Mouse (Mus musculus) urinary bladder, postnatal 25 days (tissue): ENCODE measurements around the gene Znrf2.

Experiments used
- DNase-seq: peaks from one replicate; pipeline ENCODE4 v3.0.0; 2022; ENCODE audit warnings: low spot score

Gene Znrf2

GRCm38 (mm10) chr6:54816388-54817065, at the start of gene Znrf2:
TSS of gene Znrf2 (plus strand) at chr6:54816916.
- DNase-seq = peak; percentile 84

GRCm38 (mm10) chr6:54767746-54768145, 49.0 kb upstream of the Znrf2 start:
- no peak for DNase-seq

- no peak for DNase-seq
Measured at GRCm38 (mm10) chr6:54770766-54771165, 46.0 kb upstream of the Znrf2 start.

- no peak for DNase-seq
Measured at GRCm38 (mm10) chr6:54771171-54771570, 45.5 kb upstream of the Znrf2 start.

DNA sequence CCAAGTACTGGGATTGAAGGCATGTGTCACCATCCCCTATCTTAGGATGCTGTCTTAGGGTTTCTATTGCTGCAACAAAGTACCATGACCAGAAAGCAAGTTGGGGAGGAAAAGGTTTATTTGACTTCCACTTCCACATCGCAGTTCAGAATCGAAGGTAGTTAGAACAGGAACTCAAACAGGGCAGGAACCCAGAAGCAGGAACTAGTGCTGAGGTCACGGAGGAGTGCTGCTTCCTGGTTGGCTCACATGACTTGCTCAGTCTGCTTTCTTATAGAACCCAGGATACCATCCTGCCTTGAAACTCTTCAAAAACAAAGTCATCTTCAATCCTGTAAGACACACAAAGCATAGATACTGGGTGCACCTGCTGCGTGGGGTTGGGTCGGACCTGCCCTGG, 44.6 kb upstream of the Znrf2 start:
- DNase-seq = no peak

GRCm38 (mm10) chr6:54775739-54776138, 41.0 kb upstream of the Znrf2 start:
- DNase-seq = no peak

DNA sequence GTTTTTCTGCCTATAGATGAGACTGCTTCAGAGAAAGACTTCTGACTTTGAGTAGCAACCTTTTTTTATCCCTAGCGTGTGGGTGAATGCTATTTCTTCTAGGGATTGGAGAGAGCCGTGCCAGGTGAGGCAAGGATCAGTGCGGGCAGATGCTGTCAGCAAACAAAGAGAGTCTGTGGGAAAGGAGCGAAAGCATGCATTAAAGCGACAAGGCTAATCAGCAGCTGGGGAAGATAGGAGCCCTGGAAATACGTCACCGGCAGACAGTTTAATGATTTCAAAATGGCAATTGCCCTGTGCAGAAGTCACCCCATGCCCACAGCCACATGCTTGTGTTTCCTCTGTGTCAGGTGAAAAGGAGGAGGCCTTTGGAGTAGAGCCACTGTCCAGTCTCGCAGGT, 39.1 kb upstream of the Znrf2 start:
- DNase-seq = no peak

- DNase-seq = no peak
Measured at GRCm38 (mm10) chr6:54779968-54780367, 36.7 kb upstream of the Znrf2 start.

GRCm38 (mm10) chr6:54780569-54781304, 36.0 kb upstream of the Znrf2 start:
- DNase-seq = no peak

- DNase-seq = no peak
Measured at GRCm38 (mm10) chr6:54781881-54782280, 34.8 kb upstream of the Znrf2 start.

DNA sequence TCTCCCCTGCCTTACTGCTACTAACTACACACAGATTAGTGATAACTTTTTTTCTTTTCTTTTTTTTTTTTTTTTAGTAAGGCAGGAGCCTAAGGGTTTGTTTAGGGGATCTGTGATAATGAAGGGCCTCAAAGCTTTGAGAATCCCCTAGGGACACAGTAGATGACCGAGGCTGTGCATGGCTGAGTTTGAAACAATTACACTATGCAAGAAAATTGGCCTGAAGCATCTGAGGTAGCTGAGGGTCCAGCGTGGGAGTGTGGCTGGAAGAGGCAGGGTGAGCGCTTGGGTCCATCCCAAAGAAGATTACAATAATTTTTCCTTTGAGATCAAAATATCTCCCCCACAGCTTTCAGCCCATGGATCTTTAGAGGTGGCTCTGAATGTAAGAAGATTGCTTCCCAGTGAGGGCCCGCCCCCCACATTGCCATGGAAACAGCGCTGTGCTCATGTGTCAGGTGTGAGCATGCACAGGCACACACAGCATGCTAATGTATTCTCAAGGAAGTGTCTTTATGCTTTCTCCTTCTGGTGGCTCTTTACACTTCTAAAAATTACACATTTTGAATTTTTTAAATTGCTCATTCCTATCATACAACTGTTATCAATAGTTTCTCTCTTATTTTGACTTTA, 31.5 kb upstream of the Znrf2 start:
- no peak for DNase-seq

- no peak for DNase-seq
Measured at GRCm38 (mm10) chr6:54786766-54787165, 29.9 kb upstream of the Znrf2 start.

DNA sequence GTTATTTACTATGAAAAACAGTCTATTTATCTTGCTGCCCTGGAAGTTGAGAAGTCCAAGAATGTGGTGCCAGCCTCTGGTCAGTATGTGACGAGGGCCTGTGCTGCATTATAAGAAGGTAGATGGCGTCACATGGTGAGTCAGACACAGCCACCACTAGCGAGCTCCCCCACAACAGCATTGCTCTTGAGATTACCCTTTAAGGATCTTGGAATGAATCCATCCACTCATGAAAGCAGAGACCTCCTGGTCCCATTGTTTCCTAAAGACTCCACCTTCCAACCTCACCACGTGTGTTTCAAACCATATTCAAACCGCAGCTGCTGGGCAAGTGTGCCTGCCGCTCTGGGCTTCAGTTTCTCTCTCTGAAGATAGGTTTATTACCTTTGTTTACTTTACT, 28.2 kb upstream of the Znrf2 start:
- DNase-seq = no peak

DNA sequence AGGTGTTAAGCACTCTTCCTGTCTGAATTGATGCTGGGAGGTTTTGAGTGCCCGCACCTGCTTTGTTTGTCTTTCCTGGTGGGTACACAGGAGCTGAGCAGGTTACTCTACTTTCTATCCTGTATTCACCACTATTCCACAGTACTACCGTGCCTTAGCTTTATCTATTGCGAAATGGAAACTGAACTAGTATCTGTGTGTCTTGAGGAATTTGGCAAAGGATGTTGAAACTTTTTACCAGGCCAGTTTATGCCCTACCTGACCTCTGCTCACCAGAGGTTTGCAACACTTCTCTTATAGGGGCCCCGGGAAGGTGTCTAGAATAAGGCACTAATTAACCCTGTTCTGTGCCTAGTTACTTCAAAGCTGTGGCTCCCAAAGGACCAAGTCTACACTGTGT, 27.6 kb upstream of the Znrf2 start:
- no peak for DNase-seq

GRCm38 (mm10) chr6:54790071-54790470, 26.6 kb upstream of the Znrf2 start:
- no peak for DNase-seq

- no peak for DNase-seq
Measured at GRCm38 (mm10) chr6:54793853-54794252, 22.9 kb upstream of the Znrf2 start.

- no peak for DNase-seq
Measured at GRCm38 (mm10) chr6:54794372-54794771, 22.3 kb upstream of the Znrf2 start.

DNA sequence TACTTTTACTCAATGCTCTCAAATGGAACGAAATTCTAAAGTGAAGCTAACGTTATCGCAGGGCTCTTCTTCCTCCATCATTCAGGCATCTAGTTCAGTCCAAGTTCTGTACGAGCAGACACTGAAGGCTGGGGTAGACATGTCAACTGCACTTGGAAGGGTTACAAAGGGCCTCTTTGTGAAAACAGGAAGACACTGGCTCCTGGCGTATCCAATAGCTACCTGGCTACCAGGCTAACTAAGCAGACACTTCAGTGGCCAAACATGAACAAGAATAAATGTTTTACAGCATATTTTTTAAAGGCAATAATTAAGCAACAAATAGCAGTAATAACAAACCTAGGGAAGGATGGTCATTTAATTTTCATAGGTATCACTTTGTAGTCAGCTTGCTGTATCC, 21.7 kb upstream of the Znrf2 start:
- no peak for DNase-seq

DNA sequence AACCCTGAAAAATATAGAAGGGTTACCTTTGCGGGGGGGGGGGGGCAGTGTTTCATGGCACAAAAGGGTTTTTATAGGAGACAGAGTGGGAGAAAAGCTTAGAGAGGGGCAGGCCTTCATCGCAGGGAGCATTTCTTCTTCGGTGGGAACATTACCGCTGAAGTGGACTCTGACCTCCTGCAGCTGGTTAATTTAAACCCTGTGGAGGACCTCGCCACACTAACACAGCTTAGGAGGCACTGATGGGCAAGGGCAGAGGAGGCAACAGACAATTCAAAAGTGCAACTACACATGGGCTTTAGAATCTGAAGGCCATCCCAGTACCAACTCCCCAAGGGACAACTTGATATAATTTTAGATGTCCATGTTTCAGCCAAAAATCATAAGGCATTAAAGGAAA, 20.7 kb upstream of the Znrf2 start:
- DNase-seq = no peak

DNA sequence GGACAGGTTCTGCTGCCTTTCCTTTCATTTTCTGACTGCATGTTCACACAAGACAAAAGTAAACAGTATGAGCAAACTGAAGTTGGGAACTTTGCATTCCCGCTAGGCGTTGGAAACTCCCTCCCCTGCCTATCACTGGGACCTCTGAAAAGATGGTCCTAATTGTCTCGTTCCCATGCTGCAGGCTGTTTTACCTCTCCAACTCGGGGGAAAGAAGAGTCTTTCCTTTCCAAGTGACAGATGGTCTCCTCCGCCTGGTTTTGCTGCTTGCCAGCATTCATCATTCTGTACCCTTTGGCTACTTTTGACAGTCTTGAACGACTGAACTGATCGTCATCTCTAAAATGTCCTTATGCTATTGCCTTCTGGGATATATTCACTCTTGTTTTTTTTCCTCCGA, 14.4 kb upstream of the Znrf2 start:
- no peak for DNase-seq

GRCm38 (mm10) chr6:54804066-54804864, 12.5 kb upstream of the Znrf2 start:
- no peak for DNase-seq

GRCm38 (mm10) chr6:54805779-54806178, 10.9 kb upstream of the Znrf2 start:
- DNase-seq = no peak
